Mouse (Mus musculus): ENCODE measurements around the gene Dennd1a. TPM values are rescaled to one million over a fixed set of nuclear protein-coding genes. Genes with fewer than 3 reads are reported as not detected.

Gene Dennd1a
- polyA plus RNA-seq, 1 experiment from 2014 or later, result 12.3 TPM

DNA sequence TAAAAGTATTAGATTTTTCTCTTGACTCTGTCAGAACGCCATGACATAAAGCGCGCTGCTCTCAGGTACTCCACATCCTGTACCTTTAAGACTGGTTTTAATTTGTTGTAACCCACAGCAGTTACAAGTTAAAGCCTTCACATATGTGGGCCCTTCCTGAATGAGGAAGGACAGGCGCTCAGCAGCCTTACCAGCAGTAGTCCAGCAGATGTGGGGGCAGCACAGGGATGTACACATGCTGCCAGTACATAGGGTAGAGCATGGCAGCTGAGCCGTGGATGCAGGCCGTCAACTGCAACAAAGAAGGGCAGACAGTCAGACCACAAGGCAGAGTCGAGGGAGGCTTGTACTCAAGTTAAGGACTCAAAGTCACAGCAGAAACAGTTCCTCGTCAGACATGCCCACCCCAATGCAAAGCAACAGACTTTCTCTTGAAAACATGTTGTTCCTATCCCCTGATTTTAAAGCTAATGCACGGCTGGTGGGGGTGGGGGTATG, 284.0 kb downstream of the Dennd1a start:
- Histone ChIP-seq H3K9me3 (ENCODE audit: control insufficient read depth, low read length) (no peaks in the 10 kb centered on the region), H3K36me3 (ENCODE audit: control insufficient read depth, insufficient read depth, low read length) (no peaks in the 10 kb centered on the region), H3K27ac (replicated peaks; ENCODE audit: low read depth, low read length) (no peak overlapping the region; the same call in 1 of the 2 replicates), H3K4me3 (ENCODE audit: low read depth, low read length) (no peak overlapping the region), H3K4me2 (ENCODE audit: low read depth, severe bottlenecking) (no peak overlapping the region), H3K4me1 (ENCODE audit: control insufficient read depth, insufficient read depth, low read length) (no peaks in the 10 kb centered on the region), H3K9ac (ENCODE audit: low read length) (no peak overlapping the region), H3K27me3 (ENCODE audit: control insufficient read depth, insufficient read depth, low read length) (no peaks in the 10 kb centered on the region)
- DNase-seq (ENCODE audit: low spot score) (peak; percentile 58), ATAC-seq (ENCODE audit: insufficient number of reproducible peaks, low FRiP score, low TSS enrichment, low read depth) (0 out of 2 replicates have a peak, but pooled peaks have one; percentile 73)
- WGBS, result 38% methylated on average over 9 of the region's 9 CpGs

DNA sequence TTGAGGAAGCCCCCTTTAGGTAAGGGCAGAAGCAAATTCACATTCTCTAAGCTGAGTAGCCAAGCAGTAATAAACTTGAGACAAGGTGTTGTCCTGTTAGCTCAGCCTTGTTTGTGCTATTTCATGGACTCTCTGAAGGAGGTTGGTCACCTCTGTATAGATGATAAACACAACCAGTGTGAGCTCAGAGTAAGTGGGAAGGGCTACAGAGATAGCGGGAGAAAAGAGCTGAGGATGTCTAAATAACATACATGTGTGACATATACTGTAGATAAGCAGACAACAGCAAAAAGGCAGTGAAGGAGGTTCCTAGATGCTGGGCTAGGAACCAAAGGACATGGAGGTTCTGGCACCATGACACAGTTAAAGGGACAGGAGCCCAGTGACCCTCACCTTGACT, 286.2 kb downstream of the Dennd1a start:
- no peak for DNase-seq (ENCODE audit: low spot score)
- Histone ChIP-seq H3K4me2 (ENCODE audit: low read depth, severe bottlenecking) (no peak overlapping the region), H3K36me3 (ENCODE audit: control insufficient read depth, insufficient read depth, low read length) (no peaks in the 10 kb centered on the region), H3K4me3 (ENCODE audit: low read depth, low read length) (no peak overlapping the region), H3K4me1 (ENCODE audit: control insufficient read depth, insufficient read depth, low read length) (no peaks in the 10 kb centered on the region), H3K9me3 (ENCODE audit: control insufficient read depth, low read length) (no peaks in the 10 kb centered on the region), H3K27ac (replicated peaks; ENCODE audit: low read depth, low read length) (no peak overlapping the region), H3K27me3 (ENCODE audit: control insufficient read depth, insufficient read depth, low read length) (no peaks in the 10 kb centered on the region), H3K9ac (ENCODE audit: low read length) (no peak overlapping the region)
- no peak for ATAC-seq (ENCODE audit: insufficient number of reproducible peaks, low FRiP score, low TSS enrichment, low read depth)
- 93% methylated on average over 1 of the region's 1 CpGs for WGBS

DNA sequence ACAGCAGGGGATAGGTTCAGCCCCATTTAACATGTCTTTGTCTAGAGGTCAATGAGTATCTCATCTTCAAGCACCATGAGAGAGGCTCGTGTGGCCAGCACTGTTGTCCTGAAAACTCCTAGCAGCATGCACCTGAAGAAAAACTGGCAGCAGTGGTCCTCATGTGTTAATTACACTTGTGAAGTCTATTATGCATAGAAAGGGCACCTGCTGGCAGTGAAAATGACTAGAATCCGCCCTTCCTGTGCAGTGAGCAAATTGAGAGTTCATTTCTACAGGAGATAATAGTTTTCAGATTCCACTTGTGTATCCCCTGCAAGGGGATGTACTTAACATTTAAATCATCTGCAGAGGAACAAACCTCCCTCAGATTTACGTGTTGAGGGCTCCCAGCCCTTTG, 289.2 kb downstream of the Dennd1a start:
- DNase-seq (ENCODE audit: low spot score), result no peak
- no peak overlapping the region for H3K4me3 ChIP-seq (ENCODE audit: low read depth, low read length)
- 47% methylated on average over 3 of the region's 3 CpGs for WGBS

DNA sequence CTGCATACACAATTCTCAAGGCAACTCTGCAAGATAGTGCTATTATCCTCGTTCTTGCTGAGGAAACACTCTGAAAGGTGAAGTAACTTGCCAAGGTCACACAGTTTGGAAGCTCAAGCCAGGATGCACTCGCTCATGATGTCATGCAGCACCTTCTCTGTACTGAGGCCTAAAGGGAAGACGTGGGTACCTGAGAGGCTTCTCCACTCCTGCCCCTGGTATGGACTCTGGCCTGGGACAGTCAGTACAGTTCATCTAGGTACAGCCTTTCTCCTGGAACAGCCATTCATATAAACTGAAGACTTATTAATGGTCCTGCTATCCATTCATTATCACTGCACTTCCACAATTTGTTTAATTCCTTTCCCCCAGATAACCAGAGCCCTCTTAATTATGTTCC, 298.1 kb downstream of the Dennd1a start:
- H3K27ac ChIP-seq (replicated peaks; ENCODE audit: low read depth, low read length), result no peak overlapping the region
- H3K36me3 ChIP-seq (ENCODE audit: control insufficient read depth, insufficient read depth, low read length), result no peaks in the 10 kb centered on the region
- 94% methylated on average over 3 of the region's 3 CpGs for WGBS
- no peak overlapping the region for H3K9ac ChIP-seq (ENCODE audit: low read length)
- H3K4me1 ChIP-seq (ENCODE audit: control insufficient read depth, insufficient read depth, low read length), result peaks cover 14% of the 10 kb centered on the region
- H3K4me3 ChIP-seq (ENCODE audit: low read depth, low read length), result no peak overlapping the region
- DNase-seq (ENCODE audit: low spot score) (no peak), ATAC-seq (ENCODE audit: insufficient number of reproducible peaks, low FRiP score, low TSS enrichment, low read depth) (no peak)
- H3K4me2 ChIP-seq (ENCODE audit: low read depth, severe bottlenecking), result no peak overlapping the region
- no peaks in the 10 kb centered on the region for H3K27me3 ChIP-seq (ENCODE audit: control insufficient read depth, insufficient read depth, low read length)
- no peaks in the 10 kb centered on the region for H3K9me3 ChIP-seq (ENCODE audit: control insufficient read depth, low read length)

More for the DNA sequence above, 289.2 kb downstream of the Dennd1a start:
- no peak for ATAC-seq (ENCODE audit: insufficient number of reproducible peaks, low FRiP score, low TSS enrichment, low read depth)
- H3K4me1 ChIP-seq (ENCODE audit: control insufficient read depth, insufficient read depth, low read length), result no peaks in the 10 kb centered on the region
- no peak overlapping the region for H3K9ac ChIP-seq (ENCODE audit: low read length)
- no peaks in the 10 kb centered on the region for H3K27me3 ChIP-seq (ENCODE audit: control insufficient read depth, insufficient read depth, low read length)
- no peak overlapping the region for H3K4me2 ChIP-seq (ENCODE audit: low read depth, severe bottlenecking)
- no peaks in the 10 kb centered on the region for H3K36me3 ChIP-seq (ENCODE audit: control insufficient read depth, insufficient read depth, low read length)
- H3K27ac ChIP-seq (replicated peaks; ENCODE audit: low read depth, low read length), result no peak overlapping the region
- no peaks in the 10 kb centered on the region for H3K9me3 ChIP-seq (ENCODE audit: control insufficient read depth, low read length)

DNA sequence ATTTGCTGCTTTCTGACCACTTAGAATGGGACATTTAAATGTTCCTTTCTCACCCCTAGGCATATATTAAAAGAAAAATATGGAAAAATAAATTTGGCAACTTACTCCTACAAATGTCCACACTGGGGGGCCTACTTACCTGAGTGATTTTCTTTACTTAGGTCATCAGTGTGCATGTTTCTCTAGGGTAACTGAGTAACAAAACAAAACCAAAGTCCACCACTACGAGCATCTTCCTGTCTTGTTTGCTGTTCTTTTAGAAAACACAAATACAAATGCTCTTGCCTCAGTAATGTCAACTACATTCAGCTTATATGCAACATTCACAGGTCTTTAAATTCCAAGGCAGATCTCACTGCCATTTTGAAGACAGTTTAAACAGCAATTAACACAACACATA, 298.9 kb downstream of the Dennd1a start:
- H3K36me3 ChIP-seq (ENCODE audit: control insufficient read depth, insufficient read depth, low read length), result no peaks in the 10 kb centered on the region
- peaks cover 14% of the 10 kb centered on the region for H3K4me1 ChIP-seq (ENCODE audit: control insufficient read depth, insufficient read depth, low read length)
- H3K4me2 ChIP-seq (ENCODE audit: low read depth, severe bottlenecking), result no peak overlapping the region
- WGBS, result 88% methylated on average over 1 of the region's 1 CpGs
- DNase-seq (ENCODE audit: low spot score), result no peak
- ATAC-seq (ENCODE audit: insufficient number of reproducible peaks, low FRiP score, low TSS enrichment, low read depth), result no peak
- no peaks in the 10 kb centered on the region for H3K9me3 ChIP-seq (ENCODE audit: control insufficient read depth, low read length)
- no peak overlapping the region for H3K9ac ChIP-seq (ENCODE audit: low read length)
- H3K27me3 ChIP-seq (ENCODE audit: control insufficient read depth, insufficient read depth, low read length), result no peaks in the 10 kb centered on the region
- no peak overlapping the region for H3K27ac ChIP-seq (replicated peaks; ENCODE audit: low read depth, low read length)
- no peak overlapping the region for H3K4me3 ChIP-seq (ENCODE audit: low read depth, low read length)

DNA sequence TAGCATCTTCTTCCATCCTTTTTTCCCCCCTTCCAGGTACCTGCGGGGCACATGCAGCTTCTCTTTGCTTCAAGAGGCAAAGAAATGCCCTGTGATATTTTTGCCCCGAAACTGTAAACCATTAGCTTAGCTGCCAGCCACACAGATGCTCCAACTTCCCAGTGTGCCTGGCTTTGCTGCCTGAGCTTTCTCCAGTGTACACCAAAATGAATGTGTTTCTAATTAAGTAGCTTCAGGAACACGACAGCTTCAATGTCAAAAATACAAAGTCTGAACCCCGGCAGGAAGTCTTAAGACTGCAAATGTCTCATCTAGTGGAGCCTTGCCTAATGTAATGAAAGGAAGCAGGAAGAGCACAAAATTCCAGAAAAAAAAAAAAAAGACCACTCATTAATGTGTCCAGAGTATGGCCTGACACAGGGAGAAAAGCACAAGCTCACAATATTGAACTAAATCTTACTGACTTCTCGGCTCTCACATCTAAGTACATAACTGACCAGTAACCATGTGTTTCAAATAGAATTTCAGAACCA, 301.4 kb downstream of the Dennd1a start:
- H3K9ac ChIP-seq (ENCODE audit: low read length), result no peak overlapping the region
- H3K27me3 ChIP-seq (ENCODE audit: control insufficient read depth, insufficient read depth, low read length), result no peaks in the 10 kb centered on the region
- WGBS, result 12% methylated on average over 5 of the region's 5 CpGs
- no peaks in the 10 kb centered on the region for H3K9me3 ChIP-seq (ENCODE audit: control insufficient read depth, low read length)
- no peak overlapping the region for H3K4me3 ChIP-seq (ENCODE audit: low read depth, low read length)
- H3K4me2 ChIP-seq (ENCODE audit: low read depth, severe bottlenecking), result no peak overlapping the region
- H3K27ac ChIP-seq (replicated peaks; ENCODE audit: low read depth, low read length), result peak overlapping the region; percentile 8; the same call in 1 of the 2 replicates
- no peaks in the 10 kb centered on the region for H3K36me3 ChIP-seq (ENCODE audit: control insufficient read depth, insufficient read depth, low read length)
- peaks cover 18% of the 10 kb centered on the region for H3K4me1 ChIP-seq (ENCODE audit: control insufficient read depth, insufficient read depth, low read length)
- no peak; the same call in 1 of the 2 replicates for ATAC-seq (ENCODE audit: insufficient number of reproducible peaks, low FRiP score, low TSS enrichment, low read depth)
- DNase-seq (ENCODE audit: low spot score), result peak; percentile 71

DNA sequence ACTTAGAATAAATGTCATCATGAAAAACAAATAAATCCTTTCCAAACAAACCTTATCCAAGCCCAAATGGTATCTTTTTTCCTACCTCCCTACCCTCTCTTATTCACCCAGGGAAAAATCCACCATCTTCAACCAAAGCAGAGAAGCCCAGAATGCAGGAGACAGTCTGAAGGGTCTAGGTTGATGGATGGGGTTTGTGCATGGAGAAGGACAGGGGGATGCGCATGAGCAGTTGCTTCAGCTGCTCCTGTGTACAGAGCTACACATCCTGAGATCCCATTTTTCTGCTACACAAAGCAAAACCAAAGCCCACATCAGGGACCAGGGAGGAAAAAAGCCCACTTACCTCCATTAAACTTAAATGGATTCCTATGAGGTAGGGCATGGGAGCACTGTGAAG, 304.5 kb downstream of the Dennd1a start:
- H3K27ac ChIP-seq (replicated peaks; ENCODE audit: low read depth, low read length), result no peak overlapping the region
- no peaks in the 10 kb centered on the region for H3K36me3 ChIP-seq (ENCODE audit: control insufficient read depth, insufficient read depth, low read length)
- no peak overlapping the region for H3K4me2 ChIP-seq (ENCODE audit: low read depth, severe bottlenecking)
- no peaks in the 10 kb centered on the region for H3K27me3 ChIP-seq (ENCODE audit: control insufficient read depth, insufficient read depth, low read length)
- no peak for DNase-seq (ENCODE audit: low spot score)
- WGBS, result 90% methylated on average over 1 of the region's 1 CpGs
- no peak overlapping the region for H3K4me3 ChIP-seq (ENCODE audit: low read depth, low read length)
- H3K4me1 ChIP-seq (ENCODE audit: control insufficient read depth, insufficient read depth, low read length), result peaks cover 21% of the 10 kb centered on the region
- no peaks in the 10 kb centered on the region for H3K9me3 ChIP-seq (ENCODE audit: control insufficient read depth, low read length)
- ATAC-seq (ENCODE audit: insufficient number of reproducible peaks, low FRiP score, low TSS enrichment, low read depth), result no peak
- H3K9ac ChIP-seq (ENCODE audit: low read length), result no peak overlapping the region

DNA sequence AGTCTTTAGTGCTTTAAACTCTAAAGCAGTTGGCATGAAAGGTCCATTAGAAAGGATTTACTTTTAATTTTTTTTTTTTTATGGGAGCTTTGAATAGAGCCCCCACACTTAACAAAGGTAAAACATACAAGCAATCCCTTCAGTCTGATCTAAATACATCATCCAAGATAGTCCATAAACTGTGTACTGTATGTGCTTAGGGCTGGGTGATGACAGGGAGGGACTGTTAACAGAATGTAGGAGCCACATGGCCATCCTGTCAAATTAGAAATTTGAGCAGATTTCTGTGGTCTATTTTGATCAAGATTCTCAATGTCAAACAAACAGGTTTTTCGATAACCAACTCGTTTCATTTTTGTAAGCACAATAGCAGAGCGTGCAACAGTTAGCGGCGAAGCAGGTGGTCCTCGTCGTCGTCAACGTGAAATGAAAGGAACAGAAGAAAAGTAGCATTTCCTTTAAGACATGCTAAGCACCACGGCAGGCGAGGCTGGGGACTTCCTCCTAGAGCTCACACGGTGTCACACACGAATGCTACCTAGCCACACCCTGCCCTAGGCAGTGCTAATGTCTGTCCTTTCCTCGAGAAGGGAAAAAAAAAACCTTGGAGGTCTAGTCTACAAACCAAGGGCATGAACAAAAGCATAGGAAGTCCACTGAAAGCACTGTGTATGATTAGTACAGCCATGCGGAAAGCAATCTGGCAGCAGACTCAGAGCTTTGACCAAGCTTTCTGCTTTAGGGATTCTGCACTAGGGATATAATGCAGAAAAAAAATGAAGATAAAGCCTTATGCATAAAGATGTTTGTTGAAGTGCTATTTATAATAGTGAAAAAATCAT, 305.4 kb downstream of the Dennd1a start:
- Histone ChIP-seq H3K9me3 (ENCODE audit: control insufficient read depth, low read length) (no peaks in the 10 kb centered on the region), H3K9ac (ENCODE audit: low read length) (no peak overlapping the region), H3K4me2 (ENCODE audit: low read depth, severe bottlenecking) (no peak overlapping the region), H3K27me3 (ENCODE audit: control insufficient read depth, insufficient read depth, low read length) (no peaks in the 10 kb centered on the region), H3K4me1 (ENCODE audit: control insufficient read depth, insufficient read depth, low read length) (peaks cover 21% of the 10 kb centered on the region), H3K36me3 (ENCODE audit: control insufficient read depth, insufficient read depth, low read length) (no peaks in the 10 kb centered on the region), H3K27ac (replicated peaks; ENCODE audit: low read depth, low read length) (no peak overlapping the region), H3K4me3 (ENCODE audit: low read depth, low read length) (no peak overlapping the region)
- WGBS, result 69% methylated on average over 15 of the region's 15 CpGs
- DNase-seq (ENCODE audit: low spot score) (no peak), ATAC-seq (ENCODE audit: insufficient number of reproducible peaks, low FRiP score, low TSS enrichment, low read depth) (no peak)

Data from limb, embryonic 11.5 days (tissue).